Mouse (Mus musculus): ENCODE measurements at regions not wholly inside any gene's neighbourhood (a gene's known extent, or its start where the extent isn't known, plus 50 kb on each side); places are given as distances from the start of the nearest gene placed in this dataset.

DNA sequence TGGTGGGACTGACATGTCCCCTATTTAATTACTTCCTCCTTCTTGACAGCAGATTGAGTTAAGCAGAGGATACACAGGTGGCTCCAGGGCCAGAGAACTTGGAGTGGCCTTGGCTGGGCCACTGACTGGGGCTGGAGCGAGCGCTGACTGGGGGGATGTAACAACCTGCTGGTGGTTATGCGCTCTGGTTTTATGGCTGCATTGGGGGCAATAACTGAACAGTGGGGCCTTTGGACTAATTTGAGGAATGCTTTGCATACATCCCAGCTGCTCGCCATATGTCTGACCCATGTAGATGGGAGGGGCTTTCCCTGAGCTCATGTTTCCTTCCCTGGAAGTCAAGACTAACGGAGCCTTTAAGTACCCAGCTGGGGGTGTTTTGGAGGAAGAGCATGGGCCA, 163.0 kb downstream of the Mid1ip1 start:
- Histone ChIP-seq H3K4me2 (replicated peaks) (no peak overlapping the region), H3K36me3 (no peaks in the 10 kb centered on the region), H3K9me3 (replicated peaks) (no peaks in the 10 kb centered on the region), H3K9ac (no peak overlapping the region), H3K4me1 (no peaks in the 10 kb centered on the region), H3K4me3 (replicated peaks) (no peak overlapping the region), H3K27me3 (no peaks in the 10 kb centered on the region), H3K27ac (replicated peaks) (no peak overlapping the region)
- 37% methylated on average over 5 of the region's 5 CpGs for WGBS
- ATAC-seq (ENCODE audit: insufficient number of reproducible peaks, low FRiP score, low TSS enrichment, low read depth), result peak; percentile 43; the same call in 1 of the 2 replicates

- Histone ChIP-seq H3K36me3 (no peaks in the 10 kb centered on the region), H3K9ac (no peak overlapping the region), H3K4me2 (replicated peaks) (no peak overlapping the region), H3K27me3 (no peaks in the 10 kb centered on the region), H3K9me3 (replicated peaks) (no peaks in the 10 kb centered on the region), H3K27ac (replicated peaks) (no peak overlapping the region), H3K4me1 (no peaks in the 10 kb centered on the region), H3K4me3 (replicated peaks) (no peak overlapping the region)
- ATAC-seq (ENCODE audit: insufficient number of reproducible peaks, low FRiP score, low TSS enrichment, low read depth), result no peak
- WGBS, result 86% methylated on average over 5 of the region's 5 CpGs
Measured at GRCm38 (mm10) chrX:10878922-10879321, 164.1 kb downstream of the Mid1ip1 start.

DNA sequence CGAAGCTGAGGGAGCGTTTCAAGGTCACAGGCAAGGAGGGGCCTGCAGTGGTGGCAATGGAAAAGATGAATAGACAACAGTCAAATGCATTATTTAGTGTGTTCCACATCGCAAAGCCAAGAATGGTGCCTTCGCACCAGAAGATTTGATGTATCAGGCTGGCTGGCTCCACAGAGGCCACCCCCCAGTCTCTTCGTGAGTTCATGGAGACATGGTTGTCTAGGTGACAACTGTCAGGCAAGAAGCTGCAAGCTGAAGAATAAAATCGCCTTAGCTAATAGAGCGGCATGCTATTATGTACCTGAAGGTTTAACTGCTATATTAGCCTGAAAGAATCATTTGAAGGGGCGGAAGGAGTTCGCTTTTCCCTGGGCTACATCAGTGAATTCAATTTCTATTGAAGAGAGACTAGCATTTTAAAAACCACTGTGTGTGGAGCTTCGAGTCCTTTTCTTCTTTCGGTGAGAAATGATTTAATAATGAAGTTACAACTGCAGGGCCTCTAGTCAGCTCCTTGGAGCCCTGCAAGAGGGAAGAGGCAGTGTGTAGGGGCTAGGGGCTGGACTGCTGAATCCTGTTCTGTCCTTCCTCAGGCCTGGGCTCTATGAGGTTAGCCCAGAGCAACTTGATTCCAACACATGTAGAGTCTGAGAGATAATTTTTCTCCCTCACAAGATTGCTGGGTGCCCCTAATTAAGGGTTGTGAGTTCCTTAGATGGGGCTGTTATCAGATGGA, 169.1 kb downstream of the Mid1ip1 start:
- ATAC-seq (ENCODE audit: insufficient number of reproducible peaks, low FRiP score, low TSS enrichment, low read depth), result no peak
- H3K9me3 ChIP-seq (replicated peaks), result no peaks in the 10 kb centered on the region
- H3K27ac ChIP-seq (replicated peaks), result no peak overlapping the region
- H3K9ac ChIP-seq, result no peak overlapping the region
- H3K27me3 ChIP-seq, result no peaks in the 10 kb centered on the region
- WGBS, result 76% methylated on average over 11 of the region's 11 CpGs
- H3K4me3 ChIP-seq (replicated peaks), result no peak overlapping the region
- H3K36me3 ChIP-seq, result no peaks in the 10 kb centered on the region
- no peaks in the 10 kb centered on the region for H3K4me1 ChIP-seq
- H3K4me2 ChIP-seq (replicated peaks), result no peak overlapping the region

GRCm38 (mm10) chrX:10892815-10893214, 178.0 kb downstream of the Mid1ip1 start:
- 87% methylated on average over 3 of the region's 3 CpGs for WGBS
- H3K4me3 ChIP-seq (replicated peaks), result no peak overlapping the region

GRCm38 (mm10) chrX:10896193-10896955, 181.6 kb downstream of the Mid1ip1 start:
- 64% methylated on average over 5 of the region's 5 CpGs for WGBS
- no peaks in the 10 kb centered on the region for H3K36me3 ChIP-seq
- no peak overlapping the region for H3K9ac ChIP-seq
- no peaks in the 10 kb centered on the region for H3K4me1 ChIP-seq
- no peak overlapping the region for H3K4me3 ChIP-seq (replicated peaks)
- no peaks in the 10 kb centered on the region for H3K9me3 ChIP-seq (replicated peaks)
- H3K27ac ChIP-seq (replicated peaks), result no peak overlapping the region
- no peak for ATAC-seq (ENCODE audit: insufficient number of reproducible peaks, low FRiP score, low TSS enrichment, low read depth)
- H3K4me2 ChIP-seq (replicated peaks), result no peak overlapping the region
- H3K27me3 ChIP-seq, result no peaks in the 10 kb centered on the region

More at GRCm38 (mm10) chrX:10892815-10893214, 178.0 kb downstream of the Mid1ip1 start:
- Histone ChIP-seq H3K4me1 (no peaks in the 10 kb centered on the region), H3K27ac (replicated peaks) (no peak overlapping the region), H3K9ac (no peak overlapping the region), H3K27me3 (no peaks in the 10 kb centered on the region), H3K4me2 (replicated peaks) (no peak overlapping the region), H3K9me3 (replicated peaks) (no peaks in the 10 kb centered on the region), H3K36me3 (no peaks in the 10 kb centered on the region)
- no peak for ATAC-seq (ENCODE audit: insufficient number of reproducible peaks, low FRiP score, low TSS enrichment, low read depth)

DNA sequence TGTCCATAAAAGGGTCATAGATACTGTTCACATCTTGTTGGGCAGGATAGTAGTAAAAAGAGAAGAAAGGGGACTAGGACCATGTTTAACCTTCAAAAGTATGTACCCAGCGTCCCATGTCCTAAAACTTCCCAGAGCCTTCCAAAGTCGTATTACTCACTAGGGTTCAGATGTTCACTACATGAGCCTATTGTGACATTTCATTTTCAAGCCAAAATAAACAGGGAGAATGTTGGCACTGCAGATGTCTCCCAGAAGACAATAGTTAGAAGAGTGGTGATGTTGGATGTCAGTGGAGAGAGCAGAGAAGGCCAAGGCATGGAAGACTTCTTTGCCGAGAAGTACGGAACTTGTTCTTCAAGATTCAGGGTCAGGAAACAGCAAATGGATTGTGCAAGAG, 187.9 kb downstream of the Mid1ip1 start:
- WGBS, result 83% methylated on average over 4 of the region's 4 CpGs
- H3K4me2 ChIP-seq (replicated peaks), result no peak overlapping the region

DNA sequence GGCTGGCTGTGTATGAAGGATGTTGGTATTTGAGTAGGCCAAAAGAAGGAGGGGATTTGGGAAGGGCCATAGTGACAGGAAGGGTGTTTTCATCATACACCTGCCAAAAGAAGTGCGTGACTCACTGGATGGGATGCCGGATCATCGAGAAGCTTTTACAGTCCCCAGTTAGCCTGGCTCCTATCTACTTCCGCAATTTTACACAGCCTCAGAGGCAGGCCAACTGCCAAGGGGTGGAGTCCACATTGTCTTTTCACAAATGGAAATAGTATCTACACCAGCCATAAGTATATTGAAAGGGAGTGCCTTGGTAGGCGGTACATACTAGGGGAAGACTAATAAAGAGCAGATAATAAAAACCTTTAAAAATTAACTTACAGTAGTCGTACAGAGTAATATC, 189.3 kb downstream of the Mid1ip1 start:
- Histone ChIP-seq H3K4me1 (no peaks in the 10 kb centered on the region), H3K9me3 (replicated peaks) (no peaks in the 10 kb centered on the region), H3K9ac (no peak overlapping the region), H3K36me3 (no peaks in the 10 kb centered on the region), H3K27ac (replicated peaks) (no peak overlapping the region), H3K4me2 (replicated peaks) (no peak overlapping the region), H3K4me3 (replicated peaks) (no peak overlapping the region), H3K27me3 (no peaks in the 10 kb centered on the region)
- WGBS, result 82% methylated on average over 6 of the region's 6 CpGs
- no peak for ATAC-seq (ENCODE audit: insufficient number of reproducible peaks, low FRiP score, low TSS enrichment, low read depth)

More for the DNA sequence above, 187.9 kb downstream of the Mid1ip1 start:
- H3K27me3 ChIP-seq, result no peaks in the 10 kb centered on the region
- no peak overlapping the region for H3K27ac ChIP-seq (replicated peaks)
- H3K4me3 ChIP-seq (replicated peaks), result no peak overlapping the region
- no peak for ATAC-seq (ENCODE audit: insufficient number of reproducible peaks, low FRiP score, low TSS enrichment, low read depth)
- no peaks in the 10 kb centered on the region for H3K36me3 ChIP-seq
- H3K4me1 ChIP-seq, result no peaks in the 10 kb centered on the region
- no peaks in the 10 kb centered on the region for H3K9me3 ChIP-seq (replicated peaks)
- H3K9ac ChIP-seq, result no peak overlapping the region

- ATAC-seq (ENCODE audit: insufficient number of reproducible peaks, low FRiP score, low TSS enrichment, low read depth), result no peak
- no peak overlapping the region for H3K4me2 ChIP-seq (replicated peaks)
- WGBS, result 64% methylated on average over 3 of the region's 3 CpGs
- no peaks in the 10 kb centered on the region for H3K27me3 ChIP-seq
- no peaks in the 10 kb centered on the region for H3K9me3 ChIP-seq (replicated peaks)
- H3K4me1 ChIP-seq, result no peaks in the 10 kb centered on the region
- H3K36me3 ChIP-seq, result no peaks in the 10 kb centered on the region
- no peak overlapping the region for H3K27ac ChIP-seq (replicated peaks)
- no peak overlapping the region for H3K9ac ChIP-seq
- H3K4me3 ChIP-seq (replicated peaks), result no peak overlapping the region
Measured at GRCm38 (mm10) chrX:10904889-10905288, 190.1 kb downstream of the Mid1ip1 start.

- peaks cover 6% of the 10 kb centered on the region; the same call in 1 of the 2 replicates for H3K27me3 ChIP-seq
- no peaks in the 10 kb centered on the region for H3K9me3 ChIP-seq (replicated peaks)
- 73% methylated on average over 14 of the region's 14 CpGs for WGBS
- ATAC-seq (ENCODE audit: insufficient number of reproducible peaks, low FRiP score, low TSS enrichment, low read depth), result no peak
- H3K9ac ChIP-seq, result no peak overlapping the region
- H3K4me3 ChIP-seq (replicated peaks), result no peak overlapping the region
- no peak overlapping the region for H3K27ac ChIP-seq (replicated peaks)
- H3K4me1 ChIP-seq, result no peaks in the 10 kb centered on the region
- no peak overlapping the region for H3K4me2 ChIP-seq (replicated peaks)
- H3K36me3 ChIP-seq, result no peaks in the 10 kb centered on the region
Measured at GRCm38 (mm10) chrX:10911127-10912061, 196.6 kb downstream of the Mid1ip1 start.

Measured in embryonic facial prominence, embryonic 15.5 days (tissue).